Mouse (Mus musculus) forebrain, embryonic 11.5 days (tissue): ENCODE data around the gene Oas1f. TPM values are rescaled to one million over a fixed set of nuclear protein-coding genes. Genes with fewer than 3 reads are reported as not detected.
A peak's percentile ranks its signal among the peaks of the same experiment; 100 is the strongest.

Experiments used
- ATAC-seq: fragments of 200-750 bp; cut with Nextera tagmentation; replicated peaks from 2 replicates; pipeline ENCODE4 v1.8.0; 2017; ENCODE audit warnings: moderate TSS enrichment; ENCODE audit not compliant: low FRiP score
- DNase-seq: peaks from one replicate; pipeline ENCODE4 v3.0.0-alpha.2; 2017; ENCODE audit warnings: low spot score
- H3K27ac ChIP-seq: fragments of 300-500 bp; sonication (generic); 2 replicates; pipeline ENCODE4 v1.5.1; 2014; ENCODE audit warnings: low read depth, low read length
- H3K27me3 ChIP-seq: fragments of 300-500 bp; sonication (generic); 2 replicates; pipeline ENCODE4 v1.6.1; 2014; ENCODE audit warnings: mild to moderate bottlenecking, low read length, mixed read lengths; ENCODE audit not compliant: control insufficient read depth, insufficient read depth
- H3K36me3 ChIP-seq: fragments of 300-500 bp; sonication (generic); 2 replicates; pipeline ENCODE4 v1.6.1; 2014; ENCODE audit warnings: mild to moderate bottlenecking, low read length, moderate library complexity, mixed read lengths; ENCODE audit not compliant: control insufficient read depth, insufficient read depth
- H3K4me1 ChIP-seq: fragments of 300-500 bp; sonication (generic); replicated peaks from 2 replicates; pipeline ENCODE4 v1.6.1; 2014; ENCODE audit warnings: low read length, mixed read lengths; ENCODE audit not compliant: control insufficient read depth, insufficient read depth
- H3K4me2 ChIP-seq: fragments of 300-500 bp; sonication (generic); 2 replicates; pipeline ENCODE4 v1.6.1; 2014; ENCODE audit warnings: low read depth, mild to moderate bottlenecking, low read length, moderate library complexity, mixed read lengths; ENCODE audit not compliant: severe bottlenecking
- H3K4me3 ChIP-seq: fragments of 300-500 bp; sonication (generic); 2 replicates; pipeline ENCODE4 v1.5.1; 2014; ENCODE audit warnings: low read depth, low read length
- H3K9ac ChIP-seq: fragments of 300-500 bp; sonication (generic); 2 replicates; pipeline ENCODE4 v1.6.1; 2014; ENCODE audit warnings: low read length
- H3K9me3 ChIP-seq: fragments of 300-500 bp; sonication (generic); 2 replicates; pipeline ENCODE4 v1.6.1; 2016; ENCODE audit warnings: low read length, mixed read lengths; ENCODE audit not compliant: control insufficient read depth
- WGBS: fragments of 180-500 bp; shearing (Covaris S2); extraction: QIAGEN DNeasy Blood & Tissue Kit; methylation state at CpG from one replicate; pipeline ENCODE4 v1.1.7; 2014; 5-methylcytosine and 5-hydroxymethylcytosine counted together
- polyA plus RNA-seq: library from polyadenylated mRNA; unstranded; fragments of >200 nt; fragmentation: Nextera tagmentation; extraction: Ambion mirVana; gene quantifications from 2 replicates; pipeline ENCODE4 v1.2.1, GENCODE M21; 2014

Gene Oas1f
- polyA plus RNA-seq, 1 experiment from 2014 or later = not detected

- no peaks in the 10 kb centered on the region for H3K27me3 ChIP-seq
- H3K4me3 ChIP-seq = no peak overlapping the region
- no peak overlapping the region for H3K27ac ChIP-seq
- DNase-seq (no peak), ATAC-seq (no peak)
- no peak overlapping the region for H3K9ac ChIP-seq
- no peak overlapping the region for H3K4me2 ChIP-seq
- no peaks in the 10 kb centered on the region for H3K4me1 ChIP-seq
- H3K36me3 ChIP-seq = no peaks in the 10 kb centered on the region
- no peaks in the 10 kb centered on the region for H3K9me3 ChIP-seq
Measured at GRCm38 (mm10) chr5:120818999-120819398, 28.2 kb upstream of the Oas1f start.

- no peak overlapping the region for H3K27ac ChIP-seq
- H3K27me3 ChIP-seq = no peaks in the 10 kb centered on the region
- no peaks in the 10 kb centered on the region for H3K9me3 ChIP-seq
- WGBS = 91% methylated on average over 4 of the region's 4 CpGs
- no peak overlapping the region for H3K4me3 ChIP-seq
- DNase-seq (no peak), ATAC-seq (no peak)
- no peak overlapping the region for H3K9ac ChIP-seq
- H3K36me3 ChIP-seq = no peaks in the 10 kb centered on the region
- H3K4me1 ChIP-seq = 0 out of 2 replicates have a peak, but pooled peaks cover 5% of the 10 kb centered on the region
- no peak overlapping the region for H3K4me2 ChIP-seq
Measured at GRCm38 (mm10) chr5:120831031-120831430, 16.1 kb upstream of the Oas1f start.

GRCm38 (mm10) chr5:120833335-120834280, 13.6 kb upstream of the Oas1f start:
- peak; percentile 53 for DNase-seq
- H3K27ac ChIP-seq = no peak overlapping the region

GRCm38 (mm10) chr5:120836731-120837585, 10.2 kb upstream of the Oas1f start:
- Histone ChIP-seq H3K27me3 (no peaks in the 10 kb centered on the region), H3K4me1 (0 out of 2 replicates have a peak, but pooled peaks cover 5% of the 10 kb centered on the region), H3K4me3 (no peak overlapping the region), H3K27ac (no peak overlapping the region), H3K9ac (no peak overlapping the region), H3K9me3 (no peaks in the 10 kb centered on the region), H3K36me3 (no peaks in the 10 kb centered on the region), H3K4me2 (no peak overlapping the region)
- DNase-seq = peak; percentile 76
- 10% methylated on average over 8 of the region's 8 CpGs for WGBS
- peak; percentile 39; the same call in 1 of the 2 replicates for ATAC-seq

More at GRCm38 (mm10) chr5:120833335-120834280, 13.6 kb upstream of the Oas1f start:
- Histone ChIP-seq H3K36me3 (no peaks in the 10 kb centered on the region), H3K9ac (no peak overlapping the region), H3K4me3 (no peak overlapping the region), H3K9me3 (no peaks in the 10 kb centered on the region), H3K4me2 (peak overlapping the region; percentile 34; the same call in 1 of the 2 replicates), H3K27me3 (no peaks in the 10 kb centered on the region), H3K4me1 (0 out of 2 replicates have a peak, but pooled peaks cover 5% of the 10 kb centered on the region)
- WGBS = 14% methylated on average over 17 of the region's 17 CpGs
- no peak for ATAC-seq

GRCm38 (mm10) chr5:120844713-120845112, 2.5 kb upstream of the Oas1f start:
- H3K9ac ChIP-seq = no peak overlapping the region
- DNase-seq = no peak
- H3K4me2 ChIP-seq = no peak overlapping the region
- no peak for ATAC-seq
- H3K27ac ChIP-seq = no peak overlapping the region
- no peaks in the 10 kb centered on the region for H3K9me3 ChIP-seq
- H3K27me3 ChIP-seq = no peaks in the 10 kb centered on the region
- H3K36me3 ChIP-seq = no peaks in the 10 kb centered on the region
- H3K4me1 ChIP-seq = no peaks in the 10 kb centered on the region
- WGBS = 86% methylated on average over 3 of the region's 3 CpGs
- no peak overlapping the region for H3K4me3 ChIP-seq

GRCm38 (mm10) chr5:120849601-120850136, 2.5 kb downstream of the Oas1f start:
- DNase-seq = peak; percentile 66
- no peaks in the 10 kb centered on the region for H3K36me3 ChIP-seq
- no peak overlapping the region for H3K4me2 ChIP-seq
- WGBS = 63% methylated on average over 3 of the region's 3 CpGs
- H3K27me3 ChIP-seq = no peaks in the 10 kb centered on the region
- no peak overlapping the region for H3K27ac ChIP-seq
- ATAC-seq = no peak
- no peak overlapping the region for H3K9ac ChIP-seq
- H3K9me3 ChIP-seq = no peaks in the 10 kb centered on the region; the same call in 1 of the 2 replicates
- no peak overlapping the region for H3K4me3 ChIP-seq
- no peaks in the 10 kb centered on the region for H3K4me1 ChIP-seq

- Histone ChIP-seq H3K9me3 (no peaks in the 10 kb centered on the region; the same call in 1 of the 2 replicates), H3K27ac (no peak overlapping the region), H3K27me3 (no peaks in the 10 kb centered on the region), H3K4me2 (no peak overlapping the region), H3K9ac (no peak overlapping the region), H3K4me1 (no peaks in the 10 kb centered on the region), H3K4me3 (no peak overlapping the region), H3K36me3 (no peaks in the 10 kb centered on the region)
- no peak for DNase-seq
- 76% methylated on average over 2 of the region's 2 CpGs for WGBS
- ATAC-seq = no peak
Measured at GRCm38 (mm10) chr5:120859241-120859640, 12.1 kb downstream of the Oas1f start.

- DNase-seq (no peak), ATAC-seq (no peak)
- no peak within 1 kb of the TSS for H3K4me2 ChIP-seq
- H3K9me3 ChIP-seq = no peaks in the 10 kb centered on the region
- H3K4me1 ChIP-seq = no peaks in the 10 kb centered on the region
- no peak within 1 kb of the TSS for H3K27ac ChIP-seq
- no peaks in the 10 kb centered on the region for H3K27me3 ChIP-seq
- WGBS = 59% methylated on average over 4 of the region's 4 CpGs
- H3K36me3 ChIP-seq = no peaks in the 10 kb centered on the region
- H3K9ac ChIP-seq = no peak within 1 kb of the TSS
- no peak within 1 kb of the TSS for H3K4me3 ChIP-seq
Measured at GRCm38 (mm10) chr5:120861121-120861520, 14.0 kb downstream of the Oas1f start, which contains the start of gene Oas1h. Gene Oas1h (plus strand): TSS chr5:120861421.
